Mouse (Mus musculus) MN1 (cell line): ENCODE results near the gene Trim24.

ENCODE experiments used
- DNase-seq: peaks from one replicate; pipeline ENCODE4 v3.0.0-alpha.2; 2016; ENCODE audit warnings: low spot score

Gene Trim24

DNA sequence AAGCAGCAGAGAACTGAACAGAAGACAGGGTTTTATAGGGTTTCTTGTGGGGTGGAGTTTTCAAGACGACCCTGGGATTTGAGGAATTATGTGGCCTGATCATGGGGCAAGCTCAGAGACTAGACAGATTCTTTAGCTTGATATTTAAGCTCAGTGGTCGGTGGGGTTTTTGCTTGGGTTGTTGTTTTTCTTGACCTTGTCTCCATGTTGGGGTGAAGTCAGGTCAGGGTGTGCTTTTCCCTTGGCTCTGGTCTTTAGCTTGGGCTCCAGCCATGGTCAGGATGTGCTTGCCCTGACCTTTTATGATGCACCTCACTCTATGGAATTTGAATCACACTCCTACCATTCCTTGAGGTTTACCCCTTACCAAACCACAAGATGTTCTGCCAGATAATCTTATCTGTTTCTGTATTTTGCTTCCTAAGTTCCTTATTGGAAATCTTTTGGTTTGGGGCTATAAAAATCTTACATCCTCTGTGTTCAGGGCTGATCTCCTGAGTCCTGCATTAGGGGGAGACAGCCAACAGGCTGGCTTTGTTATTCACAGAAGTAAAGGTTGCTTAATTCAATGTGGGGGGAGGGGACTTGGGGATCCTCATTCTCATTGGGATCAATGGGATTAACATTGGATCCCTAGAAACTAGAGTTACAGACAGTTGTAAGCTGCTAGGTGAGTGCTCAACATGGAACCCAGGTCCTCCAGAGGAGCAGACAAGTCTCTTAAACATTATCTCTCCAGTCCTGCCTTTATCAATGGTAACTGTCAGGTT lies 6.5 kb upstream of the Trim24 start:
- no peak for DNase-seq

DNA sequence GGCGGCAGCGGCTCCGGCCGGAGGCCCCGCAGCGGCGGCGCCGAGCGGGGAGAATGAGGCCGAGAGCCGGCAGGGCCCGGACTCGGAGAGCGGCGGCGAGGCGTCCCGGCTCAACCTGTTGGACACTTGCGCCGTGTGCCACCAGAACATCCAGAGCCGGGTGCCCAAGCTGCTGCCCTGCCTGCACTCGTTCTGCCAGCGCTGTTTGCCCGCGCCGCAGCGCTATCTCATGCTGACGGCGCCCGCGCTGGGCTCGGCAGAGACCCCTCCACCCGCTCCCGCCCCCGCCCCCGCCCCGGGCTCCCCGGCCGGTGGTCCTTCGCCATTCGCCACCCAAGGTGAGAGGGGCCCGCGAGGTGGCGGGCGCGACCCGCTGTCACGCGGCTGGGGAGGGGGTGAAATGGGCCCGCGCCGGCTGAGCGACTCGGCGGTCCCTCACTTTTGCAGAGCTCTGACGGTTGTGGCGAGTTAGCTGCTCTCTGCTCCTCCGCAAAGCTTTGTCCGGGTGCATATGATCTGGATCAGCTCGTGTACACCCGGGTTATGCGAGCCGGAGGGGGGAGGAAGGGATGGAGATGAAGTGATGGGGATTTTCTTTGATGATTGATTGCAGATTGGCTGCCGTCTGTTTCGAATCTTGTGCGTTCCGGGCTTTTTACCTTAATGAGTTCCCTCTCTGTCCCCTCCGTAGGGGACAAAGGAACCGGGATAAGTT lies 683 bp downstream of the Trim24 start:
- peak; percentile 64 for DNase-seq

DNA sequence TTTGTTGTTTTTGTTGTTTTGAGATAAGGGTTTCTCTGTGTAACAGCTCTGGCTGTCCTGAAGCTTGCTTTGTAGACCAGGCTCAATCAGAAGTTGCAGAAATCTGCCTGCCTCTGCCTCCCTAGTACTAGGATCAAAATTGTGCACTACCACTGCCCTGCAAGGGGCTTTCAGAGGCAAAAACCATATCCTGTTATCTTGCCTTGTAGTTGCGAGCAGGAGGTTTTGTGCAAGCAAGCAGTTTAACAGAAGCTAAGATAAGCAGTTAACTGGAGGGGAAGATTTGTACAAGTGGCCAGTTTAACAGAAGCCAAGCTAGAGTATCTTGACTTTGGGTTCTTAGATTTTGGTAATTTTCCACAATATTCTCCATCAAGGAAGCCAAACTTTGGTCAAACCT lies 2.2 kb downstream of the Trim24 start:
- peak; percentile 11 for DNase-seq

DNA sequence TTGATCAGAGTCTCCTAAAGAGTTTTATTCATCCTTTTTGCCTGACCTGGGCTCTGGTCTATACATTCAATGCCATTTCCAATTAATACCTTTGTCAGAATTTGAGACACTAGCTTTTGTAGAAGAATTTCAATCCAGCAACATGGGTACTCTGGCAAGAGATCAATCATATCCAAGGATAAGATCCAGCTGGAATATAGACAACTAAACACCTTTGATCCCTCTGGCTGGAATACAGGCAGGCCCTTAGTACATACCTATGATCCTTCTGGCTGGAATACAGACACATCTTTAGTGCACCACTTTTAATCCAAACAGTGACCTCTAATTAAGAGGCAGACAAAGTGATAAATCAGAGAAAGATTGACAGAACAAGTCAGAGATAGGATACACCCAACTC lies 3.1 kb downstream of the Trim24 start:
- DNase-seq, result no peak

DNA sequence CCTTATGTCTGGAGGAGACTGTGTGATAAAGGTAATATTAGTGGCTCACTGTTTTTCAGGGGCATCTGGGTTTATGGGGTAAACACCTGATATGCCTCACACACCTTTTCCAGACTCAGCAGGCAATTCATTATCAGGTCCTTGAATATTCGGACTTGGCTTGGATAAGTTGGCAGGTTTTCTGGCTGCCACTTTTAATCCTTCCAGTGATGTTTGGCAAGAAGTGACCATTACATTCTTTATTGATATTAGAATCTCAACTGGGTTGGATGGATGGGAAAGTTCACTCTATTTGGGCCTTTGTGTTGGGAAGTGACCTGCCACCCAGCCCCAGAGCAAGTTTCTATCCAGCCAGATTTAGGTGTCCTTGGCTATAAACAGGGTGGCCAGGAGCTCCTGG lies 7.6 kb downstream of the Trim24 start:
- no peak for DNase-seq

DNA sequence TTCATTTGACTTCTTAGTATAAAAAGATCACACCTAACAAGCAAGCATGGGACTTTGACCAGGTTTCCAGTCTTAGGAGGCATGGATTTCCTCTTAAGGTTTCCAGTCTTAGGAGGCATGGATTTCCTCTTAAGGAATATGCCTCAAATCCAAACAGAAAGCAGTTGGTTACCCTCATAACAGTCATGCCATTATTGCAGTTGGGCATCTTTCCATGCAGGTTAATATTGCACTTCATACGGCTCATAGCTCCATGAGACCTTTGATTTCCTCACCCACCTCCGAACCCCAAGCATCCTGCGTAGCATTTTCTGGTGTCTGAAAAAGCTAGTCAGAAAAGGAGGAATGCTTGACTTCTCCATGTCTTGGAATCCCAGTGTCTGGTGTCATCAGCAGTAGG lies 10.0 kb downstream of the Trim24 start:
- DNase-seq, result no peak

DNA sequence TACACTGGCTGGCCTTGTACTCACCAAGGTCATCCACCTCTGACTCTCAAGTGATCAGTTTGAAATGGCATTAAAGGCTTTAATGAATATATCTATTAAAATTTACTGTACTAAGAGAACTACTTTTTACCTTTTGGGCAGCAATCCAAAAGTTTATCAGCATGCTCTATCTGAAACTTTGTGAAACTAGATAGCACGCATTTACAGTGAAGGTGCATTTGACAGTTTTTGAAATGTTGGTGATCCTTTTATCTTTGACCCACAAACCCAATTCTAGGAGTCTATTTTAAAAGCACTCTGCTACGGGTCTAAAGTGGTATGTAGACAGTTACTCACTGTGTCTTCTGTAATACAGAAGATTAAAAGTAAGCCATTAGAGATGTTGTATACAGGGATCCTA lies 23.0 kb downstream of the Trim24 start:
- no peak for DNase-seq

DNA sequence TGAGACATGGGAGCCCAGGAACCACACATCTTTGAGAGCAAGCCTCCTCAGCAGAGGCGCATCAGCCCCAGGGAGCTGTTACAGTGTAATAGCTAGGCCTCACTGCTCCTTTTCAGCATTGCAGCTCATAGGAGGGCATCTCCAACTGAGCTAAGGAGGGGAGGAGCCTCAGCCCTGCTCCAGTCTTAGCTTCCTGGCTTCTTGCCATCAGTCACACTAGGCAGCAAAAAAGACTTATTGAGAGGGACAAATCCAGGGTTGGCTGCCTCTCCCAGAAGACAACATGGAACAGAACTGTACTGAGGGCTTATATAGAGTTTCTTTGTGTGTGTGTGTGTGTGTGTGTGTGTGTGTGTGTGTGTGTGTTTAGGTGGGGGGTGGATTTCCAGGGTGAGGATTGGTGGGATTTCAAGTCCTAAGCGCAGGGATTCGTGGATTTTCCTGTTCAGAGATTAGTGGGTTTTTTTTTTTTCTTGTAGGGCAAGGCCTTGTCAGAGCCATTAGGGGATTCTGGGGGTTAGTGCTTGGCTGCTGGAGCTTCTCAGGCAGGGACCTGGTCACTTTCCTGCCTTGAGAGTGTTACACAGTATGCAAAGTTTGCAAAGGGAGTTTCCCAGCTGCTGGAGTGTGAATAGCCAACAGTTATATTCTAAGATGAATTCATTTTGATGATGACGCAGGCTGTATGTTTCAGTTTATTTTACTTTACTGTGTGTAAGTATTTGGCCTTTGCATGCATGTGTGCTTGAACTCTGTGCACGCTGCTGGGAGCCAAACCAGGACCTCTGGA lies 25.2 kb downstream of the Trim24 start:
- DNase-seq, result peak; percentile 34

DNA sequence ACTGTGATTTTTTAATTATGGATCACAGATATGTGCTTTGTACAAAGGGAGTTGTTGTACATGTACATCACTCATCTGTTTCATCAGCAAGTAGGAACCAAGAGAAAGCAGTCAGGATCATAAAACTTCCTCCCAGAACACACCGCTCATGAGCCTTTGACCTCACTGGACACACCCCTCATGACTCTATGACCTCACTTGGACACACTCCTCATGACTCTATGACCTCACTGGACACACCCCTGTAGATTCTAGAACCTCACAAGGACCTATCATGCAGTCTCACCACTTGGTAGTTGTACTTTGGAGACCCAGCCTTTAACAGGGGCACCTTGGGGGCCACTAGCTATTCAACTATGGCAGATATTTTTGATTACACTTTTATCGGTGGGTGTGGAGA lies 29.6 kb downstream of the Trim24 start:
- DNase-seq, result no peak

DNA sequence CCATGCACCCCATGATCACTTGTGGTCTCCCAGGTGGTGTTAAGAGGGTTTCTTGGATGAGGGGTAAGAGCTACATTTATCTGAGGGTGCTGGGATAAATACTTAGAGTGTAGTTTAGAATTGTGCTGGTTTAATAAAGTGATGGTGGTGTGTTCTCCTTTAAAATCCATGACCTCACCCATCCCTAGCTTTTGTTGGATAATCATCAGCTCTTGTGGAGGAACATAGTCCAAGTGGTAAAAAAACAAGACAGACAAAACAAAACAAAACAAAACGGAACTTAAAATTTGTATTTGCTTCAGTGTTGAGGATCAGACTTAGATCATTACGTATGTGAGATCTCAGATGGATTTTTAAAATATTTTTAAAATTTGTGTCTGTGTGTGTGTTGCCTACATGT lies 31.2 kb downstream of the Trim24 start:
- no peak for DNase-seq

DNA sequence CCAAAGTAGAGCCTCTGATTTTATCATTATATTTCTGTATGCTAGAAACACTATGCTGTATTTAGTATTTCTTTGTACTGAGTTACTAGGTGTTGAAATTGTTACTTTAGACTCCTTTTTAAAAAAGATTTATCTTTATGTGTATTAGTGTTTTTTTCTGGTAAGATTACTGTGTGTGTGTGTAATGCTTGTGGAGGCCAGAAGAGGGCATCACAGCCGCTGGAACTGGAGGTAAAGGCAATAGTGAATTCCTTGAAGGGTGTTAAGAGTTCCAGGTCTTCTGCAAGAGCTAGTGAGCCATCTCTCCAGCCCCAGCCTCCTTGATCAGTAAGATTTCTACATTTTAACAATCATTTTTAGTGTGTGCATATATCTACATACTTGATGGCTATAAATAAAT lies 33.2 kb downstream of the Trim24 start:
- no peak for DNase-seq

DNA sequence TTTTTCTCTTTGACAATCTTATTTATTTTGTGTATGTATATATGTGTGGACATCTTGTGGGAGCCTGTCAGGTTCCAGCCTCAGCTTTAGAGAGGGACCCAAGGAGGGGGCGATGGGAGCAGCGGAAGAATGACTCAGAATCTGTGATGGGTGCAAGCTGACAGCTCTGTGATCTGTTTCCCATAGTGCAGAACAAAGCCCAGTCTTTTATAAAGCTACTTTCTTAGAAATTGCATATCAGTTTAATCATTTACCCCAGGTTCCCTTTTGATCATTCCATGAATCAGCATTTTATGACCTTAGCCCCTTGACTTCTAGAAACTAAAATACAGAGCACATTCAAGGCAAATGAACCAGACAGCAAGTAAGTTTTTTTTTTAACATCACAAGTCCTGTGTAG lies 42.9 kb downstream of the Trim24 start:
- no peak for DNase-seq

DNA sequence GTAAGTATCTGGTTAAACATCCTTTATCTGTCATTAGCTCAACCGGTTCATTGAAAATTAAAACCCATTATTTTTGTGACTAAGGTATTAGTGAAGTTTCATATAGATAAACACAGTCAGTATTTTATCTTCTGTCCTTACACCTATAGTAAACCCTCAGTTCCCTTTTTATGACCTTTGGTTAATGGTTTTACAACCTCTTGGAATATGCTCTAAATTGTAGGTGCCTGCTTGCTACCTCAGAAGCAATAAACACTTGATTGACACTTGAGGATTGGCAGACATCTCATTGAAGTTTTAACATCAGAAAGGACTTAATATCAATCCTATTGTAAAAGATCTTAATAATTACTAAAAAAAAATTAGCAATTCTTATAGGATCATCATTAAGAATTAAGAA lies 54.5 kb downstream of the Trim24 start:
- no peak for DNase-seq

DNA sequence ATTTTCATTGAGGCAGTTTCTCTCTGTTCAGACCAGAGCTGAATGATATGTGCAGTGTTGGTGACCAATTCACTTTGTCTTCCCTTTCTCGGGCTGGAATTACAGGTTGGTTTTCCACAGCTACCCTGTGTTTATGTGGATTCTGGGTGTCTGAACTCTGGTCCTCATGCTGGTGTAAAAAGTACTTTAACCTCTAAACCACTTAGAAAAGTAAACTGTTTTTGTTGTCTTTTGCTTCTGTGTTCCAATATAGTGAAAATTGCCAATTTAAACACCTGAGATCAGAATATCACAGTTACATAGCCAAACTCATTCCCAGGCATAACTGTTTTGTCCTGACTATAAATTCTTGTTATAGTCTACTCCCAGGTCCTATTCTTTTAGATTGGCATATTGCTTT lies 56.1 kb downstream of the Trim24 start:
- no peak for DNase-seq

DNA sequence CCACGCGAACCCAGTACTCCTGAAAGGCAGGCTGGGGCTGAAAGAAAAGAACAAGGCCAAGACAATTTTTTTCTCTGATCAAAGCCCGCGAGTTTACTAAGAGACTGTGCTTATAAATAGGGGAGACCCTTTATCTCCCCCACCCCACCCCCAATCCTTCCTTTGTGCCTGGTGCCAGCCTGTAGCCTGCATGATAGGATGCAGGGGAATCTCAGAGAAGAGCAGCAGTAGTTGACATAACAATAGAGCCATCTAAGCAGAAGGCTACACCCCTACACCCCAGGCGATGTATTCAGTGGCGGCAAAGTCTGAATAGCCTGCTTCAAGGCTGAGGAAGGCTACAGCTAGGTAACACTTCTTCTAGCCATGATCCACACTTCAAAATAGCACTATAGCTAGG lies 65.9 kb downstream of the Trim24 start:
- no peak for DNase-seq

DNA sequence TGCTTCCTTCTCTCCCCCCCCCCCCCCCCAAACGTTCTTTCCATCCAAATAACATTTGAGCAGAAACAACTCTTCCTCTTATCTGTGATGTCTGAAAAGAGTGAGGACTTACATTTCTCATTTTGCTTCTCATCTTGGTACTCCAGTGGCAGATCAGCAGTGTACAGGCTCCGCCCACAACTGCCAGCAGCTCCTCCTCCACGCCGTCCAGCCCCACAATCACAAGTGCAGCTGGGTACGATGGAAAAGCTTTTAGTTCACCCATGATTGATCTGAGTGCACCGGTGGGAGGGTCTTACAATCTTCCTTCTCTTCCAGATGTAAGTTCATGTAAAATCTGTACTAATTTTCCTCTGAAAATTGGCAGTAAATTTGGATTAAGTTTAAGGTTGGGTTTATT lies 80.7 kb downstream of the Trim24 start:
- no peak for DNase-seq

DNA sequence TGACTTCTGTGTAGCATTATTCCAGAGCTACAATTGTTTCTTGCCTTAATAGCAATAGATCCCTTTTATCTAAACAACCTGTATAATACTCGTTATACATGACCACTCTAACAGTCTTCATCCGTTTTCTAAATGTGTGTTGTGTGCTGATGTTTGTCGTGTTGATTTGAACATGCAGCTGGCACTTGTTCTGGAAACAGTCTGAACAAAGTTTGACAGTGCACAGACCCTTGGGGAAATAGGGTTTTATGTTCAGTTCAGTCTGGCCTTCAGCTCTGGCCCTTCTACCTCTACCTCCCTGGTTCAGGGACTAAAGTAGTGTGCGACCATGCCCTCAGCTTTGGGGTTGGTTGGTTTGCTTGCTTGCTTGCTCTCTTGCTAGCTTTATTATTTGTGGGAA lies 96.8 kb downstream of the Trim24 start:
- DNase-seq, result no peak

DNA sequence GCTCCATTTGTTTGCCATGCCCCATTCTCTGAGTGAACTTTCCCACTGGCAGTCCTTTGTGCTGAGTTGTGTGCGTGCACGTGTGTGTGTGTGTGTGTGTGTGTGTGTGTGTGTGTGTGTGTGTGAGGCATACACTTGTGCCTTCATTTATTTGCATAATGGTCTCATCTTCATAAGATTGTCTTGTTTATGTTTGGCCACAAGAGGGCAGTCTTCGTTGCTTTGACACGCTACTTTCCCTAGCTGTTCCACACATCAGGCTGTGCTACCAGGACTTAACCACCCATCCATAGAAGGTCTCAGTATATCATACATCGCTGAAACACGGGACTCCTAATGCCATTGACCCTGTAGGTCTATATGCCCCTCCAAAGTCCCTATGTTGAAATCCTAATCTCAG lies 136.8 kb downstream of the Trim24 start:
- DNase-seq, result peak; percentile 48

DNA sequence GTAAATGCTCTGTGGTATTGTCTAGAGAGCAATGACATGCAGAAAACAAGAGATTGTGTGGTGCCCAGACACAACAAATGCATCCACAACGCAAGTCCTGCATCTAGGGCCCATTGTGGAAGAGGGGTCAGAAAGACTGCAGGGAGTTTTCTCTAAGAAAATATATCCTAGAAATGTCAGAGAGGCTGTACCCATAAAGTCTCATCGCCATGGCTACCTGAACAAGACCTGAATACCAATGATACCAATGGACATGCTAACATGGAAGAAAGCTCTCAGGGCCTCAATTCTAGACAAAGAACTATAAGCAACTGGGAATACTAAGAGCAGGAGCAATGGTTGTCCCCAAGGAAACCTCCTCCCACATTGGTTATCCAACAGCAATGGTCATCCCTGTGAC lies 142.2 kb downstream of the Trim24 start:
- no peak for DNase-seq
